Mouse (Mus musculus): ENCODE measurements at regions not wholly inside any gene's neighbourhood (a gene's known extent, or its start where the extent isn't known, plus 50 kb on each side); places are given as distances from the start of the nearest gene placed in this dataset.

- H3K9me3 ChIP-seq (ENCODE audit: low read length) = 0 out of 2 replicates have a peak, but pooled peaks cover 5% of the 10 kb centered on the region
- H3K4me3 ChIP-seq (replicated peaks; ENCODE audit: low read length) = no peak overlapping the region
- no peaks in the 10 kb centered on the region for H3K4me1 ChIP-seq (replicated peaks; ENCODE audit: low read depth, low read length)
- no peak for TF ChIP-seq NANOG (IDR thresholded peaks at IDR 0.05; ENCODE audit: borderline replicate concordance, low read length)
- TF ChIP-seq CTCF (conservative IDR thresholded peaks at IDR 0.05; ENCODE audit: low read length) = no peak
- TF ChIP-seq POU5F1 (IDR thresholded peaks at IDR 0.05; ENCODE audit: borderline replicate concordance, low read length) = no peak
- H3K36me3 ChIP-seq (ENCODE audit: insufficient read depth, low read length) = no peaks in the 10 kb centered on the region
- H3K27me3 ChIP-seq (ENCODE audit: insufficient read depth, low read length) = no peaks in the 10 kb centered on the region
Measured at GRCm38 (mm10) chr15:93706366-93706930, 110.8 kb upstream of the Prickle1 start.

- no peaks in the 10 kb centered on the region for H3K27me3 ChIP-seq (ENCODE audit: insufficient read depth, low read length)
- H3K4me3 ChIP-seq (replicated peaks; ENCODE audit: low read length) = no peak overlapping the region
- no peaks in the 10 kb centered on the region for H3K36me3 ChIP-seq (ENCODE audit: insufficient read depth, low read length)
- no peak for TF ChIP-seq NANOG (IDR thresholded peaks at IDR 0.05; ENCODE audit: borderline replicate concordance, low read length)
- TF ChIP-seq CTCF (conservative IDR thresholded peaks at IDR 0.05; ENCODE audit: low read length) = no peak
- TF ChIP-seq POU5F1 (IDR thresholded peaks at IDR 0.05; ENCODE audit: borderline replicate concordance, low read length) = no peak
- H3K9me3 ChIP-seq (ENCODE audit: low read length) = 0 out of 2 replicates have a peak, but pooled peaks cover 5% of the 10 kb centered on the region
- H3K4me1 ChIP-seq (replicated peaks; ENCODE audit: low read depth, low read length) = no peaks in the 10 kb centered on the region
Measured at GRCm38 (mm10) chr15:93705651-93706050, 110.0 kb upstream of the Prickle1 start.

DNA sequence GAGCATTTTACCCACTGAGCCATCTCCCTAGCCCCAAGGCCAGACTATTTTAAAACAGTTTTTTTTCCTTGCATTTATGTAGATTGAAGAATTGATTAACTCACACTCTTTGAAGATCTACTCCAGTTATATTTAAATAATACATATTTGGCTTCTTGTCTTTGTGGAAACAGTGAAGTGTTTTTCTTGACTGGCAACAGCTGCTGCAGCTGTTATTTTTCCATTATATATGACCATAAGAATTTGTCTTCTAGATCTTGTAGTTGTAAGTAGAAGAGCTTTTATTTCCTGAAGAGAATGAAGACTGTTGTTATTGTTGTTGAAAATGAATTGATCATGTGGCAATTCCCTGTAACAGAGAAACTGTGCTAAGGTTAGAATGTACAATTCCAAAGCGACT lies 109.4 kb upstream of the Prickle1 start:
- Histone ChIP-seq H3K9me3 (ENCODE audit: low read length) (0 out of 2 replicates have a peak, but pooled peaks cover 5% of the 10 kb centered on the region), H3K4me1 (replicated peaks; ENCODE audit: low read depth, low read length) (no peaks in the 10 kb centered on the region), H3K4me3 (replicated peaks; ENCODE audit: low read length) (no peak overlapping the region), H3K36me3 (ENCODE audit: insufficient read depth, low read length) (no peaks in the 10 kb centered on the region), H3K27me3 (ENCODE audit: insufficient read depth, low read length) (no peaks in the 10 kb centered on the region)
- no peak for TF ChIP-seq CTCF (conservative IDR thresholded peaks at IDR 0.05; ENCODE audit: low read length)
- no peak for TF ChIP-seq NANOG (IDR thresholded peaks at IDR 0.05; ENCODE audit: borderline replicate concordance, low read length)
- no peak for TF ChIP-seq POU5F1 (IDR thresholded peaks at IDR 0.05; ENCODE audit: borderline replicate concordance, low read length)

DNA sequence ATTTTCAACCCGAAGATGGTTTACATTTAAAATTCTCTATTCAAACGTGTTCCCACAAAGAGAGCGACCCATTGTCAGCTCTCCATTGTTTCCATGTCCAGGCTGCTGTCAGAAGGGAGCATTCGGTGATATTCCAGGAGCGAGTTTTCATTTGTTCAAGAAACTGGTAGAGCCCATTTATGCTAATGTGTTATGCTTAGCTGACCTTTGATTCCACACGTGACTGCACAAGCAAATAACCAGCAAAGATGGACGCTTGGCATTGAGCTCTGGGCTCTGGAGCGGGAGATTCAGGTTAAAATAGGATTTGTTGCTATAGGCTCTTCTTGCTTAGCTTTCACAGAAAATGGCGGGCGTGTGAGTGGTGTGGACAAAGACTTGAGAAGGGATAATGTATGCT lies 105.3 kb upstream of the Prickle1 start:
- H3K9me3 ChIP-seq (ENCODE audit: low read length) = no peaks in the 10 kb centered on the region
- no peaks in the 10 kb centered on the region for H3K27me3 ChIP-seq (ENCODE audit: insufficient read depth, low read length)
- TF ChIP-seq POU5F1 (IDR thresholded peaks at IDR 0.05; ENCODE audit: borderline replicate concordance, low read length) = no peak
- no peak for TF ChIP-seq NANOG (IDR thresholded peaks at IDR 0.05; ENCODE audit: borderline replicate concordance, low read length)
- no peaks in the 10 kb centered on the region for H3K4me1 ChIP-seq (replicated peaks; ENCODE audit: low read depth, low read length)
- no peak overlapping the region for H3K4me3 ChIP-seq (replicated peaks; ENCODE audit: low read length)
- no peaks in the 10 kb centered on the region for H3K36me3 ChIP-seq (ENCODE audit: insufficient read depth, low read length)

DNA sequence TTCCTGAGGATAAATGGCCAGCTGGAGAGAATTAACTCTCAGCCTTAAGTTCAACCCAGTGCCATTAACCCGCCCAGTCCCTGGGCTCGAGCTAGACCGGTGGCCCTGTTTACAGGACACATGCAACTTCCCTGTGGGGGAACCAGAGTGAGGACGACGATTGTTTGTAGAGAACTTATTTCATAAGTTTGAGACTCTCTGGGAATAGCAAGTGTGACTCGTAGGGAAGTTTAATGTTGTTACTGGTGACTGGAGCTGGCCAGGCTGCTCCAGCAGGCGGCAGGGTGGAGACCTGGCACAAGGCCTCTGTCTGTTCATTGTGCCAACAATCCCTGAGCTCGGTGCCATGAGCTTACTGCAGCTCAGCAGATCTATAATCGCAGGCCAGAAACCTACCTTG lies 104.3 kb upstream of the Prickle1 start:
- H3K27me3 ChIP-seq (ENCODE audit: insufficient read depth, low read length) = no peaks in the 10 kb centered on the region; the same call in 1 of the 2 replicates
- no peaks in the 10 kb centered on the region for H3K9me3 ChIP-seq (ENCODE audit: low read length)
- H3K4me1 ChIP-seq (replicated peaks; ENCODE audit: low read depth, low read length) = no peaks in the 10 kb centered on the region
- H3K4me3 ChIP-seq (replicated peaks; ENCODE audit: low read length) = no peak overlapping the region
- H3K36me3 ChIP-seq (ENCODE audit: insufficient read depth, low read length) = no peaks in the 10 kb centered on the region
- TF ChIP-seq CTCF (conservative IDR thresholded peaks at IDR 0.05; ENCODE audit: low read length) = no peak
- no peak for TF ChIP-seq POU5F1 (IDR thresholded peaks at IDR 0.05; ENCODE audit: borderline replicate concordance, low read length)
- TF ChIP-seq NANOG (IDR thresholded peaks at IDR 0.05; ENCODE audit: borderline replicate concordance, low read length) = no peak

DNA sequence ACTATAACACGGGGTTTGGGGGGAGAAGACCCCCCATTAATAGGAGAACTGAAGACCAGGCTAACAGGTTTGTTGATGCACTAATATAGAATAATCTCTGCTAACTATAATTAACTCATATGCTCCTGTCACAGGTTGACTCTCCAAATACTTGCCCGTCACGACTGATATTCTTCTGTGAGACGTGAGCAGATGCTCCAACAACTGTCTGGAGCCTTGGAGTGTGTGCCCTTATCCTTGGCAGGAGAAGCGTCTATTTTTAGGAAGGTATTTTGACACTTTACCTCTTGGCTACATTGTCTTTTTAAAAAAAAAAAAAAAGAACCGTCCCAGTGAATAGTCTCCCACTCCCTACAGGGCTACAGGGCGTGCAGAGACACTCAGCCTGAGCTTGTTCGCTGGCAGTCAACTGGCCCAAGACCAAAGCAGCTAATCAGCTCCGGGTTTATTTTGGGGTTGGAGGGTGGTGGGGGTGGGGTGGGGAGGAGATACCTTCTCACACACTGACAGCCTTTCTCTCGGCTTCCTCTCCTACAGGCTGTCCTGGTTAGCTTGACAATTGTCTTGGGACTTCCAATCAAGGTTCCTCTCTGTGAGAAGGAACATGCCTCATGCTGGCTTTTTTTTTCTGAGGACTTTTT lies 102.6 kb upstream of the Prickle1 start:
- TF ChIP-seq NANOG (IDR thresholded peaks at IDR 0.05; ENCODE audit: borderline replicate concordance, low read length) (no peak), POU5F1 (IDR thresholded peaks at IDR 0.05; ENCODE audit: borderline replicate concordance, low read length) (no peak), CTCF (conservative IDR thresholded peaks at IDR 0.05; ENCODE audit: low read length) (no peak)
- no peaks in the 10 kb centered on the region for H3K9me3 ChIP-seq (ENCODE audit: low read length)

DNA sequence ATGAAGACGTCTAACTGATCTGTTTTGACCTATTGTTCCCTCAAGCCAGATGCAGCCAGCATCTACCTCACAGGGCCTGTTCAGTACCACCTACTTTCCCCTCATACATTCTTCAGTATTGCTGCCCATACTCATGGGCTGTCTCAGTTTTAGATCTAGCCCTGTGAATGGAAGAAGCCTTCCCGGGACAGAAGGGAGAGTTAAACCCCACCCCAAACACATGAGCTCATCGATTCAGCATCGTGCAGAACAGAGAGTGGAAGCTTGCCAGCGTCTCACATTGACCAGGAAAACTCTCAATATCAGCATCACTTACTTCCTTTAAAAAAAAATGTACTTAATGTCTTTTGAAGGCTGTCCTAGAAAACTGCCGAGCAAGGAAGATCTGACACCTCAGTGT lies 95.0 kb upstream of the Prickle1 start:
- no peak overlapping the region for H3K4me3 ChIP-seq (replicated peaks; ENCODE audit: low read length)
- no peak for TF ChIP-seq CTCF (conservative IDR thresholded peaks at IDR 0.05; ENCODE audit: low read length)
- no peak for TF ChIP-seq POU5F1 (IDR thresholded peaks at IDR 0.05; ENCODE audit: borderline replicate concordance, low read length)
- TF ChIP-seq NANOG (IDR thresholded peaks at IDR 0.05; ENCODE audit: borderline replicate concordance, low read length) = no peak

More for the DNA sequence above, 102.6 kb upstream of the Prickle1 start:
- H3K36me3 ChIP-seq (ENCODE audit: insufficient read depth, low read length) = no peaks in the 10 kb centered on the region
- no peaks in the 10 kb centered on the region for H3K4me1 ChIP-seq (replicated peaks; ENCODE audit: low read depth, low read length)
- no peak overlapping the region for H3K4me3 ChIP-seq (replicated peaks; ENCODE audit: low read length)
- no peaks in the 10 kb centered on the region; the same call in 1 of the 2 replicates for H3K27me3 ChIP-seq (ENCODE audit: insufficient read depth, low read length)

GRCm38 (mm10) chr15:93690011-93690410 lies 94.3 kb upstream of the Prickle1 start:
- H3K9me3 ChIP-seq (ENCODE audit: low read length) = no peaks in the 10 kb centered on the region
- H3K4me1 ChIP-seq (replicated peaks; ENCODE audit: low read depth, low read length) = no peaks in the 10 kb centered on the region
- H3K4me3 ChIP-seq (replicated peaks; ENCODE audit: low read length) = no peak overlapping the region
- no peaks in the 10 kb centered on the region for H3K27me3 ChIP-seq (ENCODE audit: insufficient read depth, low read length)
- H3K36me3 ChIP-seq (ENCODE audit: insufficient read depth, low read length) = no peaks in the 10 kb centered on the region
- TF ChIP-seq CTCF (conservative IDR thresholded peaks at IDR 0.05; ENCODE audit: low read length) (no peak), POU5F1 (IDR thresholded peaks at IDR 0.05; ENCODE audit: borderline replicate concordance, low read length) (no peak), NANOG (IDR thresholded peaks at IDR 0.05; ENCODE audit: borderline replicate concordance, low read length) (no peak)

More for the DNA sequence above, 95.0 kb upstream of the Prickle1 start:
- Histone ChIP-seq H3K4me1 (replicated peaks; ENCODE audit: low read depth, low read length) (no peaks in the 10 kb centered on the region), H3K9me3 (ENCODE audit: low read length) (no peaks in the 10 kb centered on the region), H3K27me3 (ENCODE audit: insufficient read depth, low read length) (no peaks in the 10 kb centered on the region; the same call in 1 of the 2 replicates), H3K36me3 (ENCODE audit: insufficient read depth, low read length) (no peaks in the 10 kb centered on the region)

Data from E14TG2a.4 (cell line).